Mouse (Mus musculus) mouse trophoblast stem cell (cell line): ENCODE measurements at regions not wholly inside any gene's neighbourhood (a gene's known extent, or its start where the extent isn't known, plus 50 kb on each side); places are given as distances from the start of the nearest gene placed in this dataset.

Experiments used
- in situ Hi-C, 2 experiments: fragments of 300-500 bp; cut with MseI, MboI; formaldehyde crosslinking; loops; 2 replicates in 1 of 2; 3 replicates in 1 of 2; pipeline ENCODE4 v1.15.1; 2025

DNA sequence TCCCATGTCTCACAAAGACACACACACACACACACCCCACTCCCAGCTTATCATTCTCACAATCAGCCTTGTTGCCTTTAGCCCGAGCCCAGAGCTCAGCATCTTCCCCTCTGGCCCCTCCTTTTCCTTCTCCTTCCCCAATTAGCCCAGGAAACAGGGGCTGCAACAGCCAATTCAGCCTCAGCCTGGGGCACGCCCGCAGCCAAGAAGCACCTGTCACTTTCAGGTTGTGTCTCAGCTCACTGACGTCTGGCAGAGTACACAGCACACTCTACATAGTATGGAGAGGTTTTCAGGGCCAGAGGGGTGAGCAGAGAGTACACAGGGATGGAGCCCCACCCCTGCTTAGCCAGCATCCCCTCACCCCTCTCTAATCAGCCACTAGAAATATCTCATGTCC lies 106.4 kb downstream of the Plxna1 start:
- in situ Hi-C loops = no loop called here

DNA sequence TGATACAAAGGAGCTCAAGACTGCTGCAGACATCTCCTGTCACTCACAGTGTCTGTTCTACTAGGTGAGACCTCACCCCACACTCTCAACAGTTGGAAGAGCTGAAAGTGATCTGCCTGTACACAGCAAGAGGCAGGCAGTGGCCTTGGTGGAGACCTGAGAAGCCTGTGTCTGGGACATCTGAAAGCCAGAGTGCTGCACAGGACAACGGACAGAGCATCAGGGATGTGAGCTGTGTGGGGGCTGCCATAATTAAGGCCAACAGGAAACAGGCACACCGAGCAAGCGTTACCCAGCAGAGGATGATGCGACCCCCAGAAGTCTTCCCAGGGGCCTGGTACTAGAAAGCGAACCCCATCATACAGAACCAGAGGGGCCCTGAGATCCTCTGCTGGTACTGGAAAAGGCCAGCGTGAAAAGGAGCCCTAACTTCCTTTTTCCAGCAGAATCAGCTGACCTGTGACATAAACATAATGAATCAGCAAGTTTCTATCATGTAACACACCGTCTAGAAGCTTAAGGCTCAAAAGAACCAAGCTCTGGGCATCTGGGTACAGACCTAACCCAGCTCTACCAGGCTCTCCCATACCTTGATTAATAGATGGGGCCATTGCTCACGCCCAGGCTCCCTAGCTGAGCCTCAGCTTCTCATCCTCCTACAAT lies 105.7 kb downstream of the Plxna1 start:
- in situ Hi-C loops = no loop called here

DNA sequence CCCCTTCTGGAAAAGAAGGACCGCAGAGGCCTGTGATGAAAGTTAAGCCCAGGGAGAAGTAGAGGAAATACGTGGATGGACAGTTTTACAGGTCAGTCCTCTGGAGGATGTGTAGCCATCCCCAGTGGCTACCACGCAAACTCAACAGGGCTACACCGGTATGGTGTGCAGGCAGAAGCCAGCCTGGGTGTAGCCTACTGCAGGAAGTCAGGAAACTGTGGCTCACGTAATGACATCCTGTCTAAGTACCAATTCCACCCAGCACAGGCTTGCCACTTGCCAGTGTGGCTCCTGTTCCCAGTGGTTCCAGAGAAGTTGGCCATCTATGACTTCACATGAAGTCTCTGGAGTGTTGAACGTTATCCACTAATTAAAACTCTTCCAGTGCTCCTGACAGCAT lies 105.0 kb downstream of the Plxna1 start:
- in situ Hi-C loops = no loop called here

DNA sequence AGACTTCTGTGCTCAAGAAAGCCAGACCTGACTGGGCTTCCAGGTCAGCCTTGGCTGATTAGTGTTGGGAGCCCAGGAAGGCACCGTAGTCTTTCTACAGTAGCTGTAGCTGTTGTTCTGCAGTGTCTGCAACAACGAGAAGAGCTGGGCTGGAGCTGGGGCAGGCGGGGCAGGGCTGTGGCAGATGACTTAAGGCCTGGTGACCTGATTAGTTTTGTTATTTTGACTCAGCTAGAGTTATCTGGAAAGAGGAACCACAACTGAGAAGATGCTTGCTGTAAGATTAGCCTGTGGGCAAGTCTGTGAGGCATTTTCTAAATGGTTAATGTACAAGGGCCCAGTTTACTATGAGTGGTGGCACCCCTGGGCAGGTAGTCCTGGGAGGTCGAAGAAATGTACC lies 104.3 kb downstream of the Plxna1 start:
- in situ Hi-C loops = no loop called here

DNA sequence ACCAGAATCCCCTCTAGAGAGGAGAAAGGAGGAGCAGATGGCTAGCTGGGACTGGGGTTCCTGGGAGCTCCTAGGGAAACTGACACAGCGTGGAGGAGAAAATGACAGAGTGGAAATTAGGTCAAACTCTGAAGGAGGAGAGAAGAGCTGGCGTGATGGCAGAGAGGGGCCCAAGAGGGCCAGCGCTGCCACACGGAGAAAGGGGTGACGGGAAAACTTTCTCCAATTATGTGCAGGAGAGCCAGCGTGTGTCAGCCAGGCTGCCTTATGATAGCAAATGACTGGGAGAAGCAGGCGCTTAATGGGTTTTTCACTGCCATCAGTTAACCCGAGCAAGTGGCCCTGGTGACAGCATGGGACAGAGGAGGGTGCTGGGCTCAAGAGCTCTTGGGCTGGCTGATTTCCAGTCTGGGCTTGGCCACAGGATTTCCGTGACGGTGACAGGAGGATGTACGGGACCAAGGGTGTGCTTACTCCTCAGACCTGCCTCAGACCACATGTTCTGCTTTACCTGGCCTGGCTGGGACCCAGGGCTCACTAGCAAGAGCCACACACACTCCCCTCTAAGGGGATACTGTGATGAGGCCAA lies 102.9 kb downstream of the Plxna1 start:
- in situ Hi-C loops = no loop called here

DNA sequence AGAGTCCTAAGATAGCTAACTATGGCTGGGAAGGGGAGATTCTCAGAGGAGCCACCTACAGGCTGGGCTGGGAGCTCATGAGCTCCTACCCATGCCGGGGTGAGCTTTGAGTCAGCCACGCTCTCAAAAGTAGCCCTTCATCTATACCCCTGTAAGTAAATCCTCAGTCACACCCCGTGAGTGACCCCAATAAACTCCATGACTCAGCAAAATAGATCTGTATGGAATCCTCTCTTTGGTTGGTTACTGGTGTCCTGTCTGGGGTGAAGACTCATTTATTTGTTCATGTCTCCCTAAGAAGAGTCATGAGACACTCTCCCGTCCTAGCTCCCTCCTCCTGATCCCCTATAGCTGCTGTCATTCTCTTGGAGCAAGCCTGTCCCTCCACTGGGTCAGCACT lies 99.5 kb downstream of the Plxna1 start:
- in situ Hi-C loops = no loop called here

DNA sequence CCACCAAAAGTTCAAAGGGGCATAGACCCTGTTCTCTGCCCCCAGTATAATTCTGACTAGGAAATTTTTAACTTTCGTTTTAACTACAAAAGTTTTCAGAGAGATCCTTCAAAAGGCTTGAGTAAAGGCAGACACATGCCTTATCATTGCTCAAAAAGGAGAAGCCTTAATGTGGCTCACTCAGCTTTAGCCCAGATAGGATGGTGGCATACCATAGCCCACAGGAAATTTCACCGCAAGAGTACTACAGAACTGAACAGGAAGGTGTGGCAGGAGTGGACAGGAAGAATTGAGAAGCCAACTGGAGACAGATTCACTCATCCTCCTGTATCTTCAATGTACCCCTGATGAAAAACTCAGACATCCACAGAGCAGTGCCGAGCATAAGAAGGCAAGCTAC lies 97.1 kb downstream of the Plxna1 start:
- in situ Hi-C loops = no loop called here
